Mouse (Mus musculus): ENCODE results near the gene Kpnb1.
"Not testable (repeated sequence)": the region's sequence is repeated elsewhere in the genome, so short reads cannot be mapped to it uniquely, and the experiment has no call there.

Gene Kpnb1

GRCm38 (mm10) chr11:97187764-97188642 lies at the start of gene Kpnb1:
Gene Kpnb1, minus strand, starts transcription at chr11:97187881.
- DNase-seq (ENCODE audit: low read depth, low spot score), result peak; percentile 100

- DNase-seq (ENCODE audit: low read depth, low spot score), result no peak
Measured at GRCm38 (mm10) chr11:97232436-97232835, 44.8 kb upstream of the Kpnb1 start.

GRCm38 (mm10) chr11:97229396-97229795 lies 41.7 kb upstream of the Kpnb1 start:
- DNase-seq (ENCODE audit: low read depth, low spot score), result no peak

- DNase-seq (ENCODE audit: low read depth, low spot score), result no peak
Measured at GRCm38 (mm10) chr11:97228985-97229384, 41.3 kb upstream of the Kpnb1 start.

- DNase-seq (ENCODE audit: low read depth, low spot score), result no peak
Measured at GRCm38 (mm10) chr11:97226131-97226530, 38.5 kb upstream of the Kpnb1 start.

GRCm38 (mm10) chr11:97223485-97223884 lies 35.8 kb upstream of the Kpnb1 start:
- no peak for DNase-seq (ENCODE audit: low read depth, low spot score)

GRCm38 (mm10) chr11:97221611-97222010 lies 33.9 kb upstream of the Kpnb1 start:
- DNase-seq (ENCODE audit: low read depth, low spot score), result no peak

- DNase-seq (ENCODE audit: low read depth, low spot score), result no peak
Measured at GRCm38 (mm10) chr11:97220211-97220610, 32.5 kb upstream of the Kpnb1 start.

GRCm38 (mm10) chr11:97214411-97214810 lies 26.7 kb upstream of the Kpnb1 start:
- DNase-seq (ENCODE audit: low read depth, low spot score), result no peak

- no peak for DNase-seq (ENCODE audit: low read depth, low spot score)
Measured at GRCm38 (mm10) chr11:97210728-97211400, 23.2 kb upstream of the Kpnb1 start.

- DNase-seq (ENCODE audit: low read depth, low spot score), result no peak
Measured at GRCm38 (mm10) chr11:97207011-97207422, 19.3 kb upstream of the Kpnb1 start.

- no peak for DNase-seq (ENCODE audit: low read depth, low spot score)
Measured at GRCm38 (mm10) chr11:97199519-97199918, 11.8 kb upstream of the Kpnb1 start.

- no peak for DNase-seq (ENCODE audit: low read depth, low spot score)
Measured at GRCm38 (mm10) chr11:97198601-97199000, 10.9 kb upstream of the Kpnb1 start.

- DNase-seq (ENCODE audit: low read depth, low spot score), result no peak
Measured at GRCm38 (mm10) chr11:97197021-97197420, 9.3 kb upstream of the Kpnb1 start.

GRCm38 (mm10) chr11:97196541-97196940 lies 8.9 kb upstream of the Kpnb1 start:
- DNase-seq (ENCODE audit: low read depth, low spot score), result no peak

GRCm38 (mm10) chr11:97192621-97192951 lies 4.9 kb upstream of the Kpnb1 start:
- no peak for DNase-seq (ENCODE audit: low read depth, low spot score)

- DNase-seq (ENCODE audit: low read depth, low spot score), result no peak
Measured at GRCm38 (mm10) chr11:97191915-97192620, 4.4 kb upstream of the Kpnb1 start.

GRCm38 (mm10) chr11:97190992-97191391 lies 3.3 kb upstream of the Kpnb1 start:
- no peak for DNase-seq (ENCODE audit: low read depth, low spot score)

- not testable (repeated sequence) for DNase-seq (ENCODE audit: low read depth, low spot score)
Measured at GRCm38 (mm10) chr11:97189645-97190044, 2.0 kb upstream of the Kpnb1 start.

- no peak for DNase-seq (ENCODE audit: low read depth, low spot score)
Measured at GRCm38 (mm10) chr11:97189231-97189630, 1.6 kb upstream of the Kpnb1 start.

- no peak for DNase-seq (ENCODE audit: low read depth, low spot score)
Measured at GRCm38 (mm10) chr11:97188643-97188955, 918 bp upstream of the Kpnb1 start.

GRCm38 (mm10) chr11:97186947-97187763 lies 526 bp downstream of the Kpnb1 start:
- peak; percentile 96 for DNase-seq (ENCODE audit: low read depth, low spot score)

All from WW6 (cell line).